Mouse (Mus musculus) right cerebral cortex, adult 2 months (tissue): ENCODE results near the gene Thnsl2.

Source experiments
- DNase-seq, 2 experiments: peaks; one replicate each; pipeline ENCODE4 v3.0.0; 2021 to 2022; ENCODE audit warnings: low spot score in 2 of 2

The Thnsl2 gene

DNA sequence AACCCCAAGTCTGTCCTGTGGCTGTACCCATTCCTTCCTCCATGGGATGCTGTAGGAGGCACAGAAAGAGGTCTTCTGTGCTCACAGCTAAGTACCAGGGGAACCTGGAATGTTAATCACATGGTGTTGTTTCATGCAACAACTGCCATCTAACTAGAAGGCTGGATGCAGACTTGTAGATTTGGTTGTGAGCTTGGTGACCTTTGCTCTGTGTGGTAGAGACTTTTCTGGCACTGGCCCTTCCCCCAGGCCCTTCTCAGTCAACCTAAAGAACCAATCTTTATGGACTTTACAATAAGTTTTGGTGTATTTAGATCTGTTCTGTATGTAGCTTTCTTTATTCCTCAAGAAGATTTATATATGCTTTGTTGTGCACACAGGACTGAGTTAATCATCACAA, 13.2 kb downstream of the Thnsl2 start:
- DNase-seq, result no peak

- no peak for DNase-seq
Measured at GRCm38 (mm10) chr6:71130269-71130668, 14.0 kb downstream of the Thnsl2 start.

GRCm38 (mm10) chr6:71129071-71129470, 15.2 kb downstream of the Thnsl2 start:
- DNase-seq, result no peak

GRCm38 (mm10) chr6:71126290-71126689, 17.9 kb downstream of the Thnsl2 start:
- no peak for DNase-seq

- peak; percentile 88 to 91 for DNase-seq
Measured at GRCm38 (mm10) chr6:71125043-71125893, 19.0 kb downstream of the Thnsl2 start.

DNA sequence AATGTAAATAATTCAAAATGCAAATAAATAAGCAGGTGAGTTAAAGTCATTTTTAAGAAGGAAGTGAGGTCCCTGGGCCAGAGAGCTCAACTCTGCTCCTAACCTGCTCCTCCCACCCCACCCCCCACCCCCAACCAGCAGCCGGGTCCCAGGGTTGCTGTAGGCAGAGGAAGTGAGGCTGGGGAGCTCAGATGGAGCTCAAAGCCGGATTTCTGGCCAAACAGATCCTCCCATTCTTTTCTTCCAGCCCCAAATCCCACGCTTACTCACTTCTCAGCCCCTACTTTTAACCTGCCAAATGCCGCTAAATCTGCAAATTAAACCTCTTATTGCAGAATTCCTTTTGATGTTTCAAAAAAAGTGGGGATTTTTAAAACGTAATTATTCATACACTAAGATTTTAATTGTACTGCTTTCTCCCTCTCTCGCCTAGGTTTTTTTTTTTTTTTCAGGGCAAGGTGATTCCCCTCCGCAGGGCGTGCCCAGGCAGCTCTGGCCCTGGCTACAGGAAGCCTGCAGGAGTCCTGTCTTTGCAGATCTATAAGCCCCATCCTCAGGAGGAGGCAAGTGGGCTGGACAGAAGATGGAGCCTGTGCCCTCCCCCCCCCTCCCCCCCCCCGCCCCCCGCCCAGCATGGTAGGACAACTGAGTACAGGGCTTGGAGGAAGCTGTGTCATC, 24.5 kb downstream of the Thnsl2 start:
- DNase-seq, result no peak

DNA sequence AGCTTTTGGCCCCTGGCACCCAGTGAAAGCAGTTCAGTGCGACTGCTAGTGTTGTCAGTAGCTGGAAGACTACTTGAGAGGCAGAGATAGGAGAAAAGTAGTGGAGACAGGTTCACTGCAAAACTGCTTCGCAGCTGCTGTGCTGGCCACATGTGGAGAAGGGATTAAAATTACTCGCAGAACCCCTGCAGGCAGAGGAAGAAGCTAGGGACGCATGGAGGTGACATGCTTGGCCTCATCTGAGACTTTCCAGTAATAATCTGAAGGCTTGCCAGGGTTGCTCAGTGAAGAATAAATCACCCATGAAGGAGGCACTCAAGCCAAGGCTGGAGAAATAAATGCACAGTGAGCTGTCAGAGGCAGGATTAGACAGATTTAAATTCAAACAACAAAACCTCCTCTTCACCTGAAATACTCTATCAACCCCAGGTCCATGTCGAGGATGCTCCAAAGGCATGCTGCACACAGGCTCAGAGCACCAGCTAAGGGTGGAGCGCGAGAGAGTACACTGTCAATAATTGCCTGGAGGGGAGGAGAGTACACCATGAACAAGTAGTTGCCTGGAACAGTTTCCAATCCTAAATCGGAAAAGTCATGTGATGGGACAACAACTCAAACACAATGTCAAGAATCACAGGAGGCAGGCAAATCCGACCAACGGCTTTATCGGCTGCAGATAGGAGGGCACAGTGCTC, 32.7 kb downstream of the Thnsl2 start:
- DNase-seq, result no peak

DNA sequence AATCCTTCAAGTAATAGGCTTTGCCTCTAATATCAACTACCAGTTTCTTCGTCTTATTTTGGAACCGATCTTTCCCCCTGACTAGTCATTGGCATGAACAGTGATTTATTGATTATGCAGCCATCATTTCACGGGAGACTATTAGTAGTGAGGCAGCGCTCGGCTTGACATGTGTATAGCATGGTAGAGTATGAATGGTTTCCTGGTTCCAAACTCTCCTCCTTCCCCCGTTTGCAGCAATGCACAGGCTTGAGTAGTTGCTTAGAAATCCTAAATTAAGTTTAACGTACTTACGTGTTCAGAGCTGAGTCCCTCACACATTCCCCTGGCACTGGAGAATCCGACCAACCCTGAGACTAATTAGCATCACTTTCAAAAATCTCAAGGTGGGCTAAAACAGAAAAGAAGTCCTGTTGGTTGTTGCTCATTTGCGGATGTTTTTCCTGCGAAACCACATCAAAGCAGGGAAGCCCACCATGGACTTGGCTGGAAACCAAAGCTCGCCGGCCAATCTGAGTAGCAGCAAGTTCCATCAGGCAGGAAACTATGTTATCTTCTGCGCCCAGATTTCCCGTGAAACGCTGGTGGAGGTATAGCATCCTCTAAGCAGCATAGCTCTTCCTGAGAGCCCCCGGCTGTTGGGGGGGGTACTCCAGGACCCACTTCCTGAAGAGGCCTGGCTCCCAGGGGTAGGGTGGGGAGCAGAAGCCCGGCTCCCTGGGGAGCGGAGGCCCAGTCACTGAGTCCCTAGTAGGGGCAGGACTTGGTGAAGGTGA, 37.9 kb downstream of the Thnsl2 start:
- no peak for DNase-seq

DNA sequence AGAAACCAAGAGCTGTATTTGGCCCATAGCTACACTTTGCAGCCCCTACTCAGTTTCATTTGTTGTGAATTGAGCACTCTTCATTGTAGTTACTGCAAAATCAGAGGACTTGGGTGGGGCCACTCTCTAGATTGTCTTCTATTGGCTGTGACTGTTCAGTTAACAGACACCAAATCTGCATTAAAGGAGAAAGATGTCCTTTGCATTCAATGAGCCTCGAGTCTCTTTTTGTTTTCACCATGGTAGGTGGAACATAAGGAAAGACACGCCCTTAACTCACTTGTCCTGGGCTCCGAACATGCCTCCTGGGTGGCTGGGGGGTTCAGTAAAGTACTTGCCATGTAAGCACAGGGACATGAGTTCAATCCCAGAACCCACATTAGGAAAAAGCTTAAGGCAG, 48.1 kb downstream of the Thnsl2 start:
- no peak for DNase-seq

DNA sequence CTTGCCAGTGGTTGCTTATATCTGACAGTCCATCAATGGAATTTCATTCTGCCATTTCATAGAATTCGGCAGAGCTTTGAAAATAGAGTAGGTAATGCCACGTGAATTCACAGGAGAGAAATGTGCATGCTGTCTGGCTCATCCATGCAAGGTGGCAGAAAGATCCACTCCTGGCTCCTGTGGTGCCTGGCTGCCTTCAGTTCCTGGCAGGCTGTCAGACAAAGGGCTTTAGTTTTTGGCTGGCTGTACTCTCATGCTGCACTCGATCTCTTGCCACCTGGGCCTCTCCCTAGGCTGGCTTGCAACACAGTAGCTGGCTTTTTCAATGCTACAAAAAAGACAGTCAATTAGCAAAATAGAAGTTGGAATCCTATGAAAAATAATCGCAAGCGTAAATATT, 49.5 kb downstream of the Thnsl2 start:
- DNase-seq, result no peak

DNA sequence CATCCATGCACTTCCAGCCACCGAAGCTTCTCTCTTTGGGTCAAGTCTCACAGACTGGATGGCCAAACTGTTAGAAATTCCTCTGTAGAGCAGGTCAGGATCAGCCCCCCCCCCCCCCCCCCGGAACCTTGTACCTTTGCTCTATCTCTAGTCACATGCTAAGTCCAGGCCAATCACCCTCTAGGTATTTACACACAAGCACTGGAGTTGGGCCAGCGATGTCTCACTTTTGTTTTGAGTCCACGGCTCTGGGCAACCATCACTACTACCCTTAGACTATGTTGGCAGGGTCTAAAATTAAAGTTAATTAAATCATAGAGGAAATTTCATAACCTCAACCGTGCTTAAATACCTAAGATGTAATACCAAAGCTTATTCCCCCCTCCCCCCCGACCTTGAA, 50.6 kb downstream of the Thnsl2 start:
- DNase-seq, result no peak

GRCm38 (mm10) chr6:71090475-71090874, 53.8 kb downstream of the Thnsl2 start:
- DNase-seq, result no peak

DNA sequence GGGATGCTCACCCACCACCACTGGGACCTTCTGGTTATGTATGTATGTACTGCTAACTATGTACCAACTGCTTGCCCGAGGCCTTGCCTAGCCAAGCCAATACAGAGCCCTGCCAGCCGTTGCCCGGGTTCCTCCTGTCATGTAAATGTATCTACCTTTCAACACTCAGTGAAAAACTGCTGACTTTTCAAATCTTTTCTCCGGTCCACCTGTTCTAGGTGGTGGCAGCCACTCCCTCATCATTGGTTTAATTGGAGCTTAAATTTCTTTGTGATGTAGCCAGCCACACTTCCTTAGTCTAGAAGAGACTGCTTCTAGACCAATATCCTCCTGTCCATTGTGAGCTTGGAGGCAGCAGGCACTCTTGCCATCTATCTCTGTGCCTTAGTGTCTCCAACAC, 54.5 kb downstream of the Thnsl2 start:
- DNase-seq, result no peak

GRCm38 (mm10) chr6:71088992-71089391, 55.2 kb downstream of the Thnsl2 start:
- no peak for DNase-seq

GRCm38 (mm10) chr6:71083441-71083840, 60.8 kb downstream of the Thnsl2 start:
- no peak for DNase-seq

- no peak for DNase-seq
Measured at GRCm38 (mm10) chr6:71082084-71082483, 62.2 kb downstream of the Thnsl2 start.

DNA sequence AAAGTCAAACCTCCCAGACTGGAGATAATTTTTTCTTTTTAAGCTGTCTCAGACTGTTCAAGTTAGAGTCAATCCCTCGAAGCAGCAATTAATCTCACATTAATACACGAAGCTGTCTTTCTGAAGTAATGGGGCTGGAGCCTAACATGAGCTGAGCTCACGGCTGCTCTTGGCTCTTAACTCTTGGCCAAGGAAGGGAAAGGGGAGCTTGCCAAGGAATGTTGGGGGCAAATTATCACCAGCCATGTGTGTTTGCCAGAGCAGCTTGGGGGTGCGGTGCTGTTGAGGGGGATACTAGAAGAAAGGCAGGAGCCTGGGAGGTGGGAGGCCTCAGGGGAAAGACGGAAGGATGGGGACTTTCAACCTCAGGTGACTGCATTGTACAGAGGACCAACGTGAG, 63.0 kb downstream of the Thnsl2 start:
- DNase-seq, result no peak
